Mouse (Mus musculus) neural tube, embryonic 10.5 days (tissue): ENCODE measurements around the gene Ghrhr.

Source experiments
- DNase-seq: peaks from one replicate; pipeline ENCODE4 v3.0.0-alpha.2; 2017; ENCODE audit warnings: low spot score; ENCODE audit errors: extremely low spot score

Ghrhr gene

DNA sequence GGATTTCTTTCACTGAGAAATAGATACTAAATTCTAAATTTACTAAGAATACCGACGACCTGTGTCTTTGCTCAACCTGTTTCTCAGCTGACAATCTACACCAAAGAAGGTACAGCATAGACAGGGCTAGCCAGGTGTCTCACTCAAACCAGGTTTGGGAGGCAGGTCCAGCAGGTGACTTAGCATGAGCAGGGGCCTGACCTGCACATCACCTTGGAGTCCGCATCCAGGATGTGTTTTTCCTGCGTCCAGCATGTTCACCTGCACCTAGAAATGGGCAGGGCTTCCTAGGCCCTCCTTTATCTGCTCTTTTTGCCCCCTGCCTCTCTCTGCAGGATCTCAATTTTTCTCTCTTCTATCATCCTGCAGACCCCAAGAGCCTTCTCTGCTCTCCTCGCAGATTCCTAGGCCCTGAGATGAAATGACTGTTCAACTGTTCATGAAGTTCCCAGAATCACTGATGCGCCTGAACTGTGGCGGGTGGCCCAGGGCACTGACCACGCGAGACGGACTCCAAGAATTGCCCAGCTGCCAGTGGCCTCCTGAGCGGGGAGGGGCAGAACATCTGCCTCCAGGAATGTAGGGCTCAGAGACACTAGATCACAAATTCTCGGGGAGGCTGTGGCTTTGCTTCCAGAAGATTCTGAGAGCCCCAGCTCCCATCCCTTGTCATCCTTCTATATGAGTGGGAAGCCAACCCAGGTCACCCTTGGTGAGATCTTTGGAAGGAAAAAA lies 22.2 kb upstream of the Ghrhr start:
- DNase-seq: no peak

DNA sequence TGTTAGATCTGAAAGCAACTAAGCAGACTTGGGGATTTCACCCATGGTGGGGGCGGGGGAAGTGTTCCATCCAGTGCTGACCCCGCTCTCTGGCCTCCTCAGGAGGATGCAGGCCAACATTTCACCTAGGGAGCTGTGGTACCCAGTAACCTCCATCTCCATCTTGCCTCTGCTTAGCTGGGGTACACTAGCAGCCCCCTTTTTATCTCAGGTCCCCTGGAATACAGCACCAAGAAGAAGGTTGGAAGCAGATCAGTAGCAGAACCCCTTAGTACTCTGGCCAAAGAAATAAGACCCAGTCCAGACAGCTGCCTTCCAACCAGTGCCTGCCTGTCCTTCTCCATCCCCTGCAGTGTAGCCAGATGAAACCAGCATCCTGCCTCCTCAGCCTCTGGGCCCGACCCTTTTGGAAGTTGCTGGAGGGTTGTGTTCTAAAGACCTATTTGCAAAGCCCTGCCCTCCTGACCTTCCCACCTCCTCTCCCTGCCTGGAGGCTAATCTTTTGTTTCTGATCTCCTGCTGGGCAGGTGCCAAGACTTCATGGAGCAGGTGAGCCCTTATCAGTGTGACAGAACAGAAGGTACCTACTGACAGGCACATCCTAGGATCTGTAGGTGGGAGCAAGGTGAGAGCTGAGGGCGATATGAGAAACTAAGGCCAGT lies 21.5 kb upstream of the Ghrhr start:
- no peak for DNase-seq

DNA sequence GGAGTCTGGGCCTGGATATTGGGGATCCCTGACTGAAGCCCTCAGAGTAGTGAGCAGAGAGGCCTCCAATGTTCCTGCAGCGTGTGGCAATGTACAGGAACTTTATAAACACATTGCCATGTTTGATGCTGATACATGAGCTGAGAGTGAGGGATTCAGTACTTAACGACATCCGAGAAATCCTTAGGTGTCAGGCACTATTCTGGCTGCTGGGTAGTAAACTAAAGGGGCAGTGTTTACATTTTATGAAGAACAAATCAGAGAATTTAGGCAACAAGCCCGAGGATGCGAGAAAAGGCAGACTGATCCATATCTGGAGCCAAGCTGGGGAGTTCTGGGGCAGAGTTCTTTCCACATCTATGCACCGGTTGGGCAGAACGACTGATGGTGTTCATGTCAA lies 20.5 kb upstream of the Ghrhr start:
- DNase-seq: no peak

DNA sequence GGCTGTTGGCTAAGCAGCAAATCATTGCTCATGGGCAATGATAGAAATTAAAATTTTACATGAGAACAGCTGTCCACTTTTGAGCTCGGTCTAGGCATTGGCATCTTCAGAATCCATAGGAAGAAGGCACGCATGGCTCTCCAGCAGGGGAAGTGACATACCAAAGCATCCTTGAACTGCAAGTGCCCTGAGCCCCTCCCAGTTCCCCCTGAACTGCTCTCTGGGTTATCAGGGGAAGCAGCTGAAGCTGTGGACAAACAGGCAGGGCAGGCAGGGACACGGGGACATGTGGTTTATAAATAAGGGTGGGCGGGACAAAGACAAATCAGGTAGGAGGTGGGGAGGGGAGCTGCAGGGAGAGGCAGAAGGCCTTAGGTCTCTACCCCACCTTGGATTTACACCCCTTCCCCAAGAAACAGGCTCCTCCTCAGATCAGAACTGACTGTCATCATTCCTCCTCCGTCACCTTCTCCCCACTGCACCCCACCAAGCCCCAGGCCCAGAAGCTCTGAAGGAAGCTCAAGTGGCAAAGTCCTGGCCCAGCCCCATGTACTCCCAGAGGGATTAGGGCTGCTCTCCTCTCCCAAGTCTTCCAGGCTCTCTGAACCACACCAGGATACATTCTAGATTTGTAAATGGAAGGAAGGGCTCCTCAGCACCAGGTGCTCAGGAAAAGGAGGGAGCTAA lies 19.9 kb upstream of the Ghrhr start:
- no peak for DNase-seq

GRCm38 (mm10) chr6:55356976-55357635 lies 19.0 kb upstream of the Ghrhr start:
- DNase-seq: no peak

DNA sequence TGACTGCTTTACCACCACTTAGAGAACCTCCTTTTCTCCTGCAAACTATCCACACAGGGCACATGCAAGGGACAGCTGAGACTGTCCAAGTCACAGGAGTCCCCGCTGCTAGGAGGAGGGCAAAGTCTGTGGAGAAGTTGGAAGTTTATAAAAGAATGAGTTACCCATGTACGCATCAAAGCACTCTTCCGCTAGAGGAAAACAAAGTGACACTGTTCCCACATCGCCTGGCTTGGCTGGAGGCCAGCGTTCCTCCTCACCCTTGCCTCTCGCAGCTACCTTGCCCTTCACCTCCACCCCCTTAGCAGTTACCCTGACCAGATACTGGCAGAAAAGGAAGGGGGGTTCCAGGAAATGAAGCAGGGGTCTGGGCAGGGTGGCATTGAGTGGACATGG lies 18.5 kb upstream of the Ghrhr start:
- no peak for DNase-seq

- DNase-seq: peak; percentile 30
Observed at GRCm38 (mm10) chr6:55358731-55359143, 17.4 kb upstream of the Ghrhr start.

DNA sequence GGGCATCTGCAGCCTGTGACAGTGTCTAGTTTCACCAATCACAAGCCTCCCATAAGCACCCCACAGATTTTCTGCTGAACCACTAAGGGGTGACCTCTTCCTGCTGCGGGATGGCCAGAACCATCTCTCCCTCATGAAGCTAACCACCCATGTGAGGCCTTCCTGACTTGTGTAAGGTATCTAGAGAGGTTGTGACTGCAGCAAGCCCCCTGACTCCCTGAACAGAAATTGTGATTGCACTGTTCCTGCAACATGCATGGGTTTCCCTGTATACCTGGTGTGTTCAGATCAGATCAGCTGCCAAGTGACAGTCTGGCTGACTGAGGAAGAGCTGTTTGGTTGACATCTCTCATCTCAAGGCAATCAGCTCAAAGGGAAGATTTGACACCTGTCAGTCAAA lies 13.4 kb upstream of the Ghrhr start:
- DNase-seq: no peak

DNA sequence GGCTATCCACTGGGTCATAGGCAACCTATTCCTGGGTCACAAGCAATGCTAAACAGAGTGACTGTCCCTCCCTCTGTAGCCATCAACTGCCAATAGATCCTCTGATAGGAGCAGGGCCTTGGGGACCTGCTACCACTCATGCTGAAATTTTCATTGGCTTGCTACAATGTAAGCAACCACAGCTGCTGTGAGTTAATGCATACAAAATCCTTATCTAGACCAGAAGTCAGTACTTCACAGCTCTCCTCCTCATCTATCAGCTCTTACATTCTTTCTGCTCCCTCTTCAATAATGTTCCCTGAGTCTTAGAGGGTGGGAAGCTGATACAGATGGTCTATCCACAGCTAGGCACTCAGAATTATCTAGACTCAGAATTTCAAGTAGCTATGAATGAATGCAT lies 9.0 kb upstream of the Ghrhr start:
- DNase-seq: no peak

GRCm38 (mm10) chr6:55370831-55371230 lies 5.3 kb upstream of the Ghrhr start:
- no peak for DNase-seq

DNA sequence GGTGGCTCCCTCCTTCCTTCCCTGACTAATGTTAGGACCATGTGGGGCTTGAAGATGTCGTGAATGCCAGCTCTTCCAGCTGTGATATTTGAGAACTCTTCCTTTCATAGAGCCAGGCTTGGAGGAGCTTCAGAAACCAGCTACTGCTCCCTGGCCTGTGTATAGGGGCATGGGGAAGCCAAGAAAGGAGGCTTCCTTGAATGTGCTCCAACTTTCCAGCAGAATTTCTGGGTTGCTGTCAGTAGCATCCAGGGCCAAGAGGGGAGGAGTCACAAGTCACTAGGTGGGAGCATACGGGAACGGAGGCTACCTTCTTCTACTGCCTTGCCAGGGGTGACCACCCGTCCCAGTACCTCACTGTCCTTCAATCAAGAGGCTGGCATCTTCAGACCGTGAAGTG lies 416 bp downstream of the Ghrhr start:
- DNase-seq: no peak

- DNase-seq: no peak
Observed at GRCm38 (mm10) chr6:55377461-55377860, 1.4 kb downstream of the Ghrhr start.

- DNase-seq: peak; percentile 47
Observed at GRCm38 (mm10) chr6:55379641-55380335, 3.7 kb downstream of the Ghrhr start.

- peak; percentile 10 for DNase-seq
Observed at GRCm38 (mm10) chr6:55381966-55382365, 5.9 kb downstream of the Ghrhr start.

GRCm38 (mm10) chr6:55383897-55384296 lies 7.8 kb downstream of the Ghrhr start:
- DNase-seq: peak; percentile 71

GRCm38 (mm10) chr6:55384356-55384951 lies 8.4 kb downstream of the Ghrhr start:
- no peak for DNase-seq

GRCm38 (mm10) chr6:55388546-55389169 lies 12.6 kb downstream of the Ghrhr start:
- no peak for DNase-seq

- no peak for DNase-seq
Observed at GRCm38 (mm10) chr6:55389321-55389720, 13.2 kb downstream of the Ghrhr start.

DNA sequence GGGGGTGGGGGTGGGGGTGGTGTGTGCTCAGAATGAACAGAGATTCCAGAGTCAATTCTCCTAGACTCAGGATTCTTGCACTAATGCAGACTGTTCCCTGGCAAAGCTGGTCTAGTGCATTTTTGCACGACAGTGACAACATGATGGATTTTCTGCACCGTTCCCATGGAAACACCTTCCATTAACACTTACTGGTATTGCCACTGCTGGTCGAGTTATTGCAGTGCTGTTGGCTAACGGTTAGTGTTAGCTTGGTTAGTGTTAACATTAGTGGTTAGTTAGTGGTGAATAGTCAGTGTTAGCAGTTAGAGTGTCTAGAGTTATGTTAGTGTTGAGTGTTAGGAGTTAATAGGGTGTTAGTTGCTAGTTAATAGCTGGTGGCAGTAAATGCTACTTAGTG lies 15.7 kb downstream of the Ghrhr start:
- DNase-seq: peak; percentile 48

DNA sequence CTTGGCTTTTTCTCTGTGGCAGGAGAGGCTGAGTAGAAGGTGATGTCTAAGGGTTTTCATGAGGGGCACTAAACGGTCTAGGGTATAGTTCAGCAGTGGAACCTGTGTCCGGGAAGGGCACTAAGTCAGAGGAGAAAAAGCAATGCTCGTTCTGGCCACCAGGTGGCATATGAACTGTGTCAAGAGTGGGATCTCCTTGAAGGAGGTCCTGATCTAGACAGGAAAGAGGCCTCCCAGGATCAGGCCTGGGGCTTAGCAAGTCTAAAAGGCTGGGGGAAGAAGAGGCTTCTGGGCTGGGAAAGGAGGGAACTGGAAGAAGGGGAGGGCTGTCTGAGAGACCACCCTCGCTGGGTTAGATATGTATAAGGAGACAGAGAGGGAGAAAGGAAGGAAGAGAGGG lies 16.4 kb downstream of the Ghrhr start:
- peak; percentile 92 for DNase-seq

- DNase-seq: no peak
Observed at GRCm38 (mm10) chr6:55394854-55395253, 18.8 kb downstream of the Ghrhr start.
